Mouse (Mus musculus) MEL (cell line): ENCODE data around the gene Pim1. TPM values are rescaled to one million over a fixed set of nuclear protein-coding genes. Genes with fewer than 3 reads are reported as not detected.
A peak's percentile ranks its signal among the peaks of the same experiment; 100 is the strongest.

Experiments used
- DNase-seq: peaks from one replicate; pipeline ENCODE4 v3.0.0; 2011; ENCODE audit warnings: low read depth, low spot score
- H3K27ac ChIP-seq: 2 replicates; pipeline ENCODE4 v1.5.1; 2012; ENCODE audit warnings: low read depth, mild to moderate bottlenecking, control low read depth, low read length, moderate library complexity; ENCODE audit not compliant: control insufficient read depth
- H3K27me3 ChIP-seq, 2 experiments: fragments of 150-350 bp in 1 of 2; sonication (generic) in 1 of 2; 2 replicates each; pipeline ENCODE4 v1.6.1; 2012; ENCODE audit warnings: low read length in 2 of 2, mild to moderate bottlenecking in 2 of 2, improper control_type of control experiment in 1 of 2, moderate library complexity in 1 of 2; ENCODE audit not compliant: insufficient read depth in 2 of 2, control insufficient read depth in 1 of 2
- H3K36me3 ChIP-seq, 2 experiments: 2 replicates each; pipeline ENCODE4 v1.6.1; 2012 to 2014; ENCODE audit warnings: low read length in 2 of 2, improper control_type of control experiment in 1 of 2, inconsistent platforms in 1 of 2, mild to moderate bottlenecking in 1 of 2; ENCODE audit not compliant: insufficient read depth in 2 of 2, control insufficient read depth in 1 of 2
- H3K4me1 ChIP-seq, 2 experiments: fragments of 150-350 bp in 1 of 2; sonication (generic) in 1 of 2; 2 replicates each; pipeline ENCODE4 v1.6.1; 2012; ENCODE audit warnings: low read length in 2 of 2, improper control_type of control experiment in 1 of 2, mild to moderate bottlenecking in 1 of 2; ENCODE audit not compliant: insufficient read depth in 2 of 2, control insufficient read depth in 1 of 2
- H3K4me3 ChIP-seq, 2 experiments: fragments of 150-350 bp in 1 of 2; sonication (generic) in 1 of 2; 2 replicates each; pipeline ENCODE4 v1.5.1; 2012; ENCODE audit warnings: low read depth in 2 of 2, low read length in 2 of 2, mild to moderate bottlenecking in 2 of 2, moderate library complexity in 2 of 2, control low read depth in 1 of 2, improper control_type of control experiment in 1 of 2; ENCODE audit not compliant: control insufficient read depth in 1 of 2, insufficient read depth in 1 of 2
- H3K79me2 ChIP-seq: 2 replicates; pipeline ENCODE4 v1.6.1; 2012; ENCODE audit warnings: mild to moderate bottlenecking, low read length, moderate library complexity; ENCODE audit not compliant: control insufficient read depth, poor library complexity, insufficient read depth
- H3K9ac ChIP-seq: 2 replicates; pipeline ENCODE4 v1.6.1; 2012; ENCODE audit warnings: low read depth, mild to moderate bottlenecking, control low read depth, low read length, moderate library complexity; ENCODE audit not compliant: control insufficient read depth, poor library complexity, severe bottlenecking
- H3K9me3 ChIP-seq: fragments of 150-350 bp; sonication (generic); replicated peaks from 2 replicates; pipeline ENCODE4 v1.6.1; 2012; ENCODE audit warnings: mild to moderate bottlenecking, low read length, improper control_type of control experiment, moderate library complexity; ENCODE audit not compliant: insufficient read depth
- BHLHE40 ChIP-seq: IDR thresholded peaks from 2 replicates; pipeline ENCODE4 v1.6.1; 2012; ENCODE audit warnings: low read depth, mild to moderate bottlenecking, inconsistent platforms, low read length, improper control_type of control experiment, borderline replicate concordance
- CHD1 ChIP-seq: IDR thresholded peaks from 2 replicates; pipeline ENCODE4 v1.6.1; 2012; ENCODE audit warnings: low read depth, mild to moderate bottlenecking, inconsistent platforms, low read length, improper control_type of control experiment
- CHD2 ChIP-seq: IDR thresholded peaks from 2 replicates; pipeline ENCODE4 v1.6.1; 2011; ENCODE audit warnings: low read length, improper control_type of control experiment
- ELF1 ChIP-seq: IDR thresholded peaks from 2 replicates; pipeline ENCODE4 v1.6.1; 2014; ENCODE audit warnings: low read depth, mild to moderate bottlenecking, inconsistent platforms, low read length, improper control_type of control experiment, moderate library complexity
- EP300 ChIP-seq, 2 experiments: IDR thresholded peaks; 2 replicates each; pipeline ENCODE4 v1.6.1; 2011; ENCODE audit warnings: improper control_type of control experiment in 2 of 2, low read length in 2 of 2, low read depth in 1 of 2, mild to moderate bottlenecking in 1 of 2
- GABPA ChIP-seq: IDR thresholded peaks from 2 replicates; pipeline ENCODE4 v1.6.1; 2012; ENCODE audit warnings: low read depth, mild to moderate bottlenecking, inconsistent platforms, low read length, improper control_type of control experiment, moderate library complexity
- GATA1 ChIP-seq: IDR thresholded peaks from 2 replicates; pipeline ENCODE4 v1.6.1; 2011; ENCODE audit warnings: low read depth, low read length, improper control_type of control experiment
- HCFC1 ChIP-seq: IDR thresholded peaks from 2 replicates; pipeline ENCODE4 v1.6.1; 2012; ENCODE audit warnings: low read depth, mild to moderate bottlenecking, inconsistent platforms, low read length, improper control_type of control experiment, moderate library complexity
- JUND ChIP-seq: IDR thresholded peaks from 2 replicates; pipeline ENCODE4 v1.6.1; 2011; ENCODE audit warnings: low read depth, mild to moderate bottlenecking, improper control_type of control experiment, low read length
- KAT2A ChIP-seq: conservative IDR thresholded peaks from 2 replicates; pipeline ENCODE4 v1.6.1; 2012; ENCODE audit warnings: low read depth, low read length, improper control_type of control experiment, inconsistent platforms
- MAFK ChIP-seq: IDR thresholded peaks from 2 replicates; pipeline ENCODE4 v1.6.1; 2011; ENCODE audit warnings: low read depth, mild to moderate bottlenecking, low read length, improper control_type of control experiment, borderline replicate concordance
- MAZ ChIP-seq: IDR thresholded peaks from 2 replicates; pipeline ENCODE4 v1.6.1; 2012; ENCODE audit warnings: low read depth, mild to moderate bottlenecking, inconsistent platforms, low read length, improper control_type of control experiment
- MYC ChIP-seq: IDR thresholded peaks from 2 replicates; pipeline ENCODE4 v1.6.1; 2011; ENCODE audit warnings: low read depth, mild to moderate bottlenecking, low read length, improper control_type of control experiment, moderate library complexity
- NELFE ChIP-seq: IDR thresholded peaks from 2 replicates; pipeline ENCODE4 v1.6.1; 2011; ENCODE audit warnings: low read depth, low read length, improper control_type of control experiment
- NRF1 ChIP-seq: IDR thresholded peaks from 2 replicates; pipeline ENCODE4 v1.6.1; 2014; ENCODE audit warnings: low read depth, mild to moderate bottlenecking, inconsistent platforms, low read length, improper control_type of control experiment, moderate library complexity; ENCODE audit not compliant: poor library complexity, insufficient read depth, severe bottlenecking
- POLR2A ChIP-seq, 2 experiments: IDR thresholded peaks; 2 replicates each; pipeline ENCODE4 v1.6.1; 2011 to 2012; ENCODE audit warnings: low read length in 2 of 2, mild to moderate bottlenecking in 2 of 2, control low read depth in 1 of 2, improper control_type of control experiment in 1 of 2, low read depth in 1 of 2, moderate library complexity in 1 of 2; ENCODE audit not compliant: control insufficient read depth in 1 of 2, insufficient read depth in 1 of 2, poor library complexity in 1 of 2
- POLR2AphosphoS5 ChIP-seq: IDR thresholded peaks from 2 replicates; pipeline ENCODE4 v1.6.1; 2012; ENCODE audit warnings: low read depth, borderline replicate concordance, mild to moderate bottlenecking, inconsistent platforms, low read length, moderate library complexity, mixed read lengths
- RAD21 ChIP-seq: IDR thresholded peaks from 2 replicates; pipeline ENCODE4 v1.6.1; 2011; ENCODE audit warnings: mild to moderate bottlenecking, low read depth, low read length, improper control_type of control experiment
- RCOR1 ChIP-seq: IDR thresholded peaks from 2 replicates; pipeline ENCODE4 v1.6.1; 2012; ENCODE audit warnings: low read depth, mild to moderate bottlenecking, inconsistent platforms, low read length, improper control_type of control experiment
- TAL1 ChIP-seq: IDR thresholded peaks from 2 replicates; pipeline ENCODE4 v1.6.1; 2012; ENCODE audit warnings: mild to moderate bottlenecking, inconsistent platforms, low read length, moderate library complexity, mixed read lengths
- TBP ChIP-seq: IDR thresholded peaks from 2 replicates; pipeline ENCODE4 v1.8.0; 2011; ENCODE audit warnings: low read depth, low read length, improper control_type of control experiment
- TCF12 ChIP-seq: IDR thresholded peaks from 2 replicates; pipeline ENCODE4 v1.6.1; 2014; ENCODE audit warnings: low read depth, mild to moderate bottlenecking, inconsistent platforms, low read length, improper control_type of control experiment, moderate library complexity
- UBTF ChIP-seq: IDR thresholded peaks from 2 replicates; pipeline ENCODE4 v1.6.1; 2012; ENCODE audit warnings: low read depth, mild to moderate bottlenecking, inconsistent platforms, low read length, improper control_type of control experiment, moderate library complexity, borderline replicate concordance; ENCODE audit not compliant: insufficient read depth
- USF2 ChIP-seq, 2 experiments: IDR thresholded peaks; 2 replicates each; pipeline ENCODE4 v1.6.1; 2011 to 2012; ENCODE audit warnings: improper control_type of control experiment in 2 of 2, low read length in 2 of 2, borderline replicate concordance in 1 of 2, inconsistent platforms in 1 of 2, low read depth in 1 of 2, mild to moderate bottlenecking in 1 of 2; ENCODE audit not compliant: insufficient read depth in 1 of 2
- ZC3H11A ChIP-seq: IDR thresholded peaks from 2 replicates; pipeline ENCODE4 v1.6.1; 2012; ENCODE audit warnings: low read depth, mild to moderate bottlenecking, inconsistent platforms, low read length, improper control_type of control experiment
- ZNF384 ChIP-seq: IDR thresholded peaks from 2 replicates; pipeline ENCODE4 v1.6.1; 2012; ENCODE audit warnings: low read depth, mild to moderate bottlenecking, inconsistent platforms, low read length, improper control_type of control experiment
- polyA plus RNA-seq, 2 experiments: library from polyadenylated mRNA; stranded (reverse) in 1 of 2; unstranded in 1 of 2; fragments of >175 nt in 1 of 2; fragments of >200 nt in 1 of 2; gene quantifications; 2 replicates each; pipeline versions ENCODE4 v1.2.1 to v1.2.4; 2012; ENCODE audit warnings: low replicate concordance in 2 of 2, low read depth in 1 of 2; ENCODE audit not compliant: insufficient read length in 2 of 2, insufficient read depth in 1 of 2, missing spikeins in 1 of 2
- total RNA-seq: library from RNA; depleted of rRNA; stranded (reverse); fragments of 300-350 nt; gene quantifications from 2 replicates; pipeline ENCODE4 v1.2.3, GENCODE M21; 2012

Gene Pim1
- total and polyA plus RNA-seq, 3 experiments = 30.6 to 52.1 TPM; not detected in 1

- Histone ChIP-seq H3K4me3 (no peak overlapping the region), H3K9ac (no peak overlapping the region), H3K4me1 (0 out of 4 replicates have a peak, but pooled peaks cover 0 to 3% of the 10 kb centered on the region in 2 experiments), H3K9me3 (no peaks in the 10 kb centered on the region), H3K27ac (no peak overlapping the region), H3K79me2 (no peaks in the 10 kb centered on the region), H3K36me3 (no peaks in the 10 kb centered on the region), H3K27me3 (no peaks in the 10 kb centered on the region)
- TF ChIP-seq HCFC1 (no peak), RCOR1 (no peak), ZC3H11A (no peak), JUND (no peak), ZNF384 (no peak), CHD2 (no peak), TCF12 (no peak), NRF1 (no peak), UBTF (no peak), MAFK (no peak), POLR2A (IDR thresholded peaks at IDR 0.05; ENCODE audit: control insufficient read depth in 1 of 2, insufficient read depth in 1 of 2, low read depth in 1 of 2, low read length in 2 of 2, poor library complexity in 1 of 2) (no peak), POLR2AphosphoS5 (no peak), TAL1 (no peak), KAT2A (no peak), BHLHE40 (no peak)
- no peak for DNase-seq
Measured at GRCm38 (mm10) chr17:29477357-29477756, 13.2 kb upstream of the Pim1 start.

- Histone ChIP-seq H3K27ac (no peak overlapping the region), H3K79me2 (no peaks in the 10 kb centered on the region), H3K9ac (no peak overlapping the region), H3K4me3 (no peak overlapping the region), H3K27me3 (no peaks in the 10 kb centered on the region), H3K4me1 (0 out of 4 replicates have a peak, but pooled peaks cover 0 to 3% of the 10 kb centered on the region in 2 experiments), H3K9me3 (no peaks in the 10 kb centered on the region), H3K36me3 (no peaks in the 10 kb centered on the region)
- peak; percentile 67 for DNase-seq
- TF ChIP-seq GABPA (no peak), MYC (no peak), JUND (no peak), MAZ (no peak), USF2 (IDR thresholded peaks at IDR 0.05; ENCODE audit: borderline replicate concordance in 1 of 2, insufficient read depth in 1 of 2, low read depth in 1 of 2, low read length in 2 of 2) (no peak), POLR2AphosphoS5 (no peak), BHLHE40 (no peak), RAD21 (no peak), TBP (no peak), ZC3H11A (no peak; the same call in 1 of the 2 replicates), GATA1 (no peak), CHD1 (no peak), NELFE (no peak), ZNF384 (no peak), EP300 (IDR thresholded peaks at IDR 0.05; ENCODE audit: low read depth in 1 of 2, low read length in 2 of 2) (no peak), UBTF (no peak), HCFC1 (no peak), ELF1 (no peak), TCF12 (no peak)
Measured at GRCm38 (mm10) chr17:29478271-29478670, 12.3 kb upstream of the Pim1 start.
